Mouse (Mus musculus): ENCODE measurements around the gene Vdac1. TPM values are rescaled to one million over a fixed set of nuclear protein-coding genes. Genes with fewer than 3 reads are reported as not detected.

The Vdac1 gene
- polyA plus RNA-seq, 1 experiment: 47.0 TPM

GRCm38 (mm10) chr11:52342296-52342695 lies 18.4 kb upstream of the Vdac1 start:
- TF ChIP-seq POLR2A (IDR thresholded peaks at IDR 0.05; ENCODE audit: low read depth, low read length): no peak
- no peak for TF ChIP-seq CTCF (IDR thresholded peaks at IDR 0.05; ENCODE audit: extremely low read depth, insufficient read length, insufficient replicate concordance, low read depth, low read length)
- Histone ChIP-seq H3K4me3 (ENCODE audit: low read depth, low read length) (no peak overlapping the region), H3K36me3 (ENCODE audit: control insufficient read depth, insufficient read depth, low read length) (no peaks in the 10 kb centered on the region), H3K27me3 (ENCODE audit: control insufficient read depth, insufficient read depth, low read length) (no peaks in the 10 kb centered on the region), H3K4me1 (ENCODE audit: control insufficient read depth, insufficient read depth, insufficient read length, low read length) (peaks cover 3% of the 10 kb centered on the region; the same call in 1 of the 2 replicates), H3K27ac (ENCODE audit: insufficient read depth, low read depth, low read length) (no peak overlapping the region)
- 85% methylated on average over 4 of the region's 4 CpGs for whole genome bisulfite sequencing

DNA sequence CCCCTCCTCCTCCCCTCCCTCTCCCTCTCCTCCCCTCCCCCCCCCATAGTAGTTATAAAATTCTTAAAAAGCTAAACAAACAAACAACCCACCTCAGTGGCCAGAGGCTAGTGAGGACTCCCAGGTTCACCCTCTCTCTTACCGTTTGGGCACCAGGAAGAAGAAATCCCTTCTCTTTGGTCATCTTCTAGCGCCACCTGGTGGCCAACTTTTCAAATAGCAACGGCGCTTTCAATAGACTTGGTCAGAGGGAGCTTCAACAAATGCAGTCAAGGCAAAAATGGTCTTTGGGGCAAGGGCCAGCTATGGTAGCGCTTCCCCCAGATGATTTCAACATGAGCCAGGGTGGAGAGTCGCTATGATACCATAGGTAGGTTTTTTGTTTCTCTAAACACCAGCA lies 17.5 kb upstream of the Vdac1 start:
- Histone ChIP-seq H3K4me1 (ENCODE audit: control insufficient read depth, insufficient read depth, insufficient read length, low read length) (peaks cover 3% of the 10 kb centered on the region; the same call in 1 of the 2 replicates), H3K36me3 (ENCODE audit: control insufficient read depth, insufficient read depth, low read length) (no peaks in the 10 kb centered on the region), H3K27me3 (ENCODE audit: control insufficient read depth, insufficient read depth, low read length) (no peaks in the 10 kb centered on the region), H3K4me3 (ENCODE audit: low read depth, low read length) (no peak overlapping the region), H3K27ac (ENCODE audit: insufficient read depth, low read depth, low read length) (no peak overlapping the region)
- TF ChIP-seq POLR2A (IDR thresholded peaks at IDR 0.05; ENCODE audit: low read depth, low read length) (no peak), CTCF (IDR thresholded peaks at IDR 0.05; ENCODE audit: extremely low read depth, insufficient read length, insufficient replicate concordance, low read depth, low read length) (peak; percentile 65; the same call in 1 of the 2 replicates)
- under 1% methylated on average over 6 of the region's 6 CpGs for WGBS

GRCm38 (mm10) chr11:52344991-52345777 lies 15.5 kb upstream of the Vdac1 start:
- Histone ChIP-seq H3K36me3 (ENCODE audit: control insufficient read depth, insufficient read depth, low read length) (no peaks in the 10 kb centered on the region), H3K4me3 (ENCODE audit: low read depth, low read length) (no peak overlapping the region), H3K27ac (ENCODE audit: insufficient read depth, low read depth, low read length) (no peak overlapping the region), H3K4me1 (ENCODE audit: control insufficient read depth, insufficient read depth, insufficient read length, low read length) (peaks cover 3% of the 10 kb centered on the region; the same call in 1 of the 2 replicates), H3K27me3 (ENCODE audit: control insufficient read depth, insufficient read depth, low read length) (no peaks in the 10 kb centered on the region)
- TF ChIP-seq CTCF (IDR thresholded peaks at IDR 0.05; ENCODE audit: extremely low read depth, insufficient read length, insufficient replicate concordance, low read depth, low read length) (no peak), POLR2A (IDR thresholded peaks at IDR 0.05; ENCODE audit: low read depth, low read length) (no peak)
- WGBS: 76% methylated on average over 12 of the region's 12 CpGs

DNA sequence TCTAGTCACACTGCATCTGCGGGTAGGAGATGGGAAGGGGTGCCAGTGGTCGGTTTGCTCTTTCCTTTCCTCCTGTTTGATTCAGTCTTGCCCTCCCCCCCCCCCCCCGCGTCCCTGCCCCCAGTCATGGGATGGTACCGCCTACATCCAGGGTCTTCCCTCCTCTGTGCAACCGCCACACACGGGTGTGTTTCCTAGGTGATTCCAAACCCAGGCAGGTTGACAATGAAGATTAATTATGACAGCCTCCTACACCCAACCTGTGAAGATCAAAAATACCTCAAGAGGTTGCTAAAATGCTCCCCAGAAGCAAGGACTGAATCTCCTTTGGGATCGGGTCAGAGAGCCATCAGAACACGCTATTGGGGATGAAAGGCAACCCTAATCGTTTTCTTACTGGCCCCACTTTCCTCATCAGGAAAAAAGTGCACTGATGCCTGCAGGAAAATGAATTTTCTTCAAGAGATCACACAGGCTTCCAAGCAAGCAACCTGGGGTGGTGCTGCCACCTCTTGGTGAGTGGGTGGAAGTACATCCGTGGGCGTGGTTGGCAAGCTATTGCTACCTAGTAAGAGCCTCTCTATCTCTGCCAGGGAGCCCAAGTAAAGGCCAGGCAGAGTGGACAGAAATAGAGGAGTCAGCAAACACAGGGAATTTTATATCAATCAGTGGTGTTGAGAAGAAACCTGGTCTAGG lies 14.6 kb upstream of the Vdac1 start:
- TF ChIP-seq CTCF (IDR thresholded peaks at IDR 0.05; ENCODE audit: extremely low read depth, insufficient read length, insufficient replicate concordance, low read depth, low read length): peak; percentile 88
- no peak for TF ChIP-seq POLR2A (IDR thresholded peaks at IDR 0.05; ENCODE audit: low read depth, low read length)
- peak overlapping the region; percentile 52 for H3K4me3 ChIP-seq (ENCODE audit: low read depth, low read length)
- peaks cover 4% of the 10 kb centered on the region; the same call in 1 of the 2 replicates for H3K4me1 ChIP-seq (ENCODE audit: control insufficient read depth, insufficient read depth, insufficient read length, low read length)
- no peaks in the 10 kb centered on the region for H3K27me3 ChIP-seq (ENCODE audit: control insufficient read depth, insufficient read depth, low read length)
- no peak overlapping the region for H3K27ac ChIP-seq (ENCODE audit: insufficient read depth, low read depth, low read length)
- H3K36me3 ChIP-seq (ENCODE audit: control insufficient read depth, insufficient read depth, low read length): no peaks in the 10 kb centered on the region
- WGBS: 7% methylated on average over 12 of the region's 12 CpGs

- H3K4me3 ChIP-seq (ENCODE audit: low read depth, low read length): peak overlapping the region; percentile 52
- no peak overlapping the region for H3K27ac ChIP-seq (ENCODE audit: insufficient read depth, low read depth, low read length)
- no peaks in the 10 kb centered on the region for H3K36me3 ChIP-seq (ENCODE audit: control insufficient read depth, insufficient read depth, low read length)
- TF ChIP-seq CTCF (IDR thresholded peaks at IDR 0.05; ENCODE audit: extremely low read depth, insufficient read length, insufficient replicate concordance, low read depth, low read length) (no peak), POLR2A (IDR thresholded peaks at IDR 0.05; ENCODE audit: low read depth, low read length) (no peak)
- no peaks in the 10 kb centered on the region for H3K27me3 ChIP-seq (ENCODE audit: control insufficient read depth, insufficient read depth, low read length)
- 8% methylated on average over 12 of the region's 12 CpGs for WGBS
- peaks cover 10% of the 10 kb centered on the region; the same call in 1 of the 2 replicates for H3K4me1 ChIP-seq (ENCODE audit: control insufficient read depth, insufficient read depth, insufficient read length, low read length)
Measured at GRCm38 (mm10) chr11:52346635-52347005, 14.0 kb upstream of the Vdac1 start.

DNA sequence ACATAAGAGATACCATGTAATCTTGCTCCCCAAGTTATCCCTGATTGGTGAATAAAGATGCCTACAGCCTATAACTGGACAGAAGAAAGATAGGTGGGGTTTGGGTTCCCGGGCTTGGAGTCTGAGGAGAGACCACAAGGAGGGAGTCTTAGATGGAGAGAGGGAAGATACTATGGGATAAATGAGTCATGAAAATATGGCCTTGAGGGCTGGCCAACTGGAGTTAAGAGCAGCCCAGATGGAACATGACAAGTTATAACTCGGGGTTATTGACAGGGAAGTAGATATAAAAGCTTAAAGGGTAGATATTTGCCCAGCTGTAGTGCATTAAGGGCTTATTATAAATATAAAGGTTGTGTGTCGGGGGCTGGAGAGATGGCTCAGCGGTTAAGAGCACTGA lies 12.5 kb upstream of the Vdac1 start:
- Histone ChIP-seq H3K27ac (ENCODE audit: insufficient read depth, low read depth, low read length) (no peak overlapping the region), H3K27me3 (ENCODE audit: control insufficient read depth, insufficient read depth, low read length) (no peaks in the 10 kb centered on the region), H3K4me3 (ENCODE audit: low read depth, low read length) (no peak overlapping the region), H3K36me3 (ENCODE audit: control insufficient read depth, insufficient read depth, low read length) (no peaks in the 10 kb centered on the region), H3K4me1 (ENCODE audit: control insufficient read depth, insufficient read depth, insufficient read length, low read length) (peaks cover 12% of the 10 kb centered on the region; the same call in 1 of the 2 replicates)
- WGBS: 53% methylated on average over 4 of the region's 4 CpGs
- TF ChIP-seq POLR2A (IDR thresholded peaks at IDR 0.05; ENCODE audit: low read depth, low read length) (no peak), CTCF (IDR thresholded peaks at IDR 0.05; ENCODE audit: extremely low read depth, insufficient read length, insufficient replicate concordance, low read depth, low read length) (no peak)

GRCm38 (mm10) chr11:52348724-52349123 lies 11.9 kb upstream of the Vdac1 start:
- WGBS: 75% methylated on average over 3 of the region's 3 CpGs
- peaks cover 12% of the 10 kb centered on the region; the same call in 1 of the 2 replicates for H3K4me1 ChIP-seq (ENCODE audit: control insufficient read depth, insufficient read depth, insufficient read length, low read length)
- no peak overlapping the region for H3K4me3 ChIP-seq (ENCODE audit: low read depth, low read length)
- no peak overlapping the region for H3K27ac ChIP-seq (ENCODE audit: insufficient read depth, low read depth, low read length)
- H3K36me3 ChIP-seq (ENCODE audit: control insufficient read depth, insufficient read depth, low read length): no peaks in the 10 kb centered on the region
- TF ChIP-seq POLR2A (IDR thresholded peaks at IDR 0.05; ENCODE audit: low read depth, low read length): no peak
- peak; percentile 19; the same call in 1 of the 2 replicates for TF ChIP-seq CTCF (IDR thresholded peaks at IDR 0.05; ENCODE audit: extremely low read depth, insufficient read length, insufficient replicate concordance, low read depth, low read length)
- no peaks in the 10 kb centered on the region for H3K27me3 ChIP-seq (ENCODE audit: control insufficient read depth, insufficient read depth, low read length)
